Mouse (Mus musculus) ES-E14 (cell line): ENCODE measurements around the gene Pot1b. TPM values are rescaled to one million over a fixed set of nuclear protein-coding genes. Genes with fewer than 3 reads are reported as not detected.
A peak's percentile ranks its signal among the peaks of the same experiment; 100 is the strongest.

ENCODE experiments used
- DNase-seq: peaks from one replicate; pipeline ENCODE4 v3.0.0-alpha.2; 2013; ENCODE audit warnings: low read depth, low spot score
- H3K27ac ChIP-seq: 2 replicates; pipeline ENCODE4 v1.5.1; 2012; ENCODE audit warnings: low read depth, mild to moderate bottlenecking, low read length, moderate library complexity, mixed read lengths; ENCODE audit not compliant: poor library complexity, insufficient read depth, severe bottlenecking
- H3K36me3 ChIP-seq: 2 replicates; pipeline ENCODE4 v1.6.1; 2012; ENCODE audit warnings: mild to moderate bottlenecking, low read length, moderate library complexity, mixed read lengths; ENCODE audit not compliant: control insufficient read depth, poor library complexity, insufficient read depth, severe bottlenecking
- H3K4me1 ChIP-seq, 2 experiments: fragments of 150-350 bp in 1 of 2; sonication (generic) in 1 of 2; 2 replicates each; pipeline ENCODE4 v1.6.1; 2012; ENCODE audit warnings: low read length in 2 of 2, mild to moderate bottlenecking in 1 of 2, mixed read lengths in 1 of 2; ENCODE audit not compliant: control insufficient read depth in 2 of 2, insufficient read depth in 2 of 2, poor library complexity in 1 of 2
- H3K4me3 ChIP-seq, 2 experiments: fragments of 150-350 bp in 1 of 2; sonication (generic) in 1 of 2; 2 replicates each; pipeline ENCODE4 v1.5.1; 2012; ENCODE audit warnings: low read length in 2 of 2, low read depth in 1 of 2, mild to moderate bottlenecking in 1 of 2, mixed read lengths in 1 of 2; ENCODE audit not compliant: insufficient read depth in 1 of 2, poor library complexity in 1 of 2, severe bottlenecking in 1 of 2
- H3K9ac ChIP-seq: 2 replicates; pipeline ENCODE4 v1.6.1; 2012; ENCODE audit warnings: low read depth, mild to moderate bottlenecking, low read length, mixed read lengths; ENCODE audit not compliant: poor library complexity, insufficient read depth, severe bottlenecking
- H3K9me3 ChIP-seq: fragments of 150-350 bp; sonication (generic); 2 replicates; pipeline ENCODE4 v1.6.1; 2012; ENCODE audit warnings: low read depth, mild to moderate bottlenecking, low read length; ENCODE audit not compliant: control insufficient read depth, insufficient read depth
- CHD2 ChIP-seq: IDR thresholded peaks from 2 replicates; pipeline ENCODE4 v1.6.1; 2014; ENCODE audit warnings: mild to moderate bottlenecking, low read depth, low read length, inconsistent platforms
- HCFC1 ChIP-seq: IDR thresholded peaks from 2 replicates; pipeline ENCODE4 v1.6.1; 2012; ENCODE audit warnings: low read length, inconsistent platforms, borderline replicate concordance; ENCODE audit not compliant: insufficient read depth
- MAFK ChIP-seq: IDR thresholded peaks from 2 replicates; pipeline ENCODE4 v1.6.1; 2014; ENCODE audit warnings: mild to moderate bottlenecking, low read depth, low read length, inconsistent platforms; ENCODE audit not compliant: insufficient read depth
- ZC3H11A ChIP-seq: IDR thresholded peaks from 2 replicates; pipeline ENCODE4 v1.6.1; 2012; ENCODE audit warnings: low read depth, mild to moderate bottlenecking, inconsistent platforms, low read length, borderline replicate concordance
- ZNF384 ChIP-seq: IDR thresholded peaks from 2 replicates; pipeline ENCODE4 v1.6.1; 2012; ENCODE audit warnings: low read depth, low read length, inconsistent platforms
- in situ Hi-C, 2 experiments: fragments of 600-800 bp; cut with MboI; formaldehyde crosslinking; loops; one replicate each; pipeline ENCODE4 v1.15.1; 2025; ENCODE audit warnings: low sequenced_read_pairs in 2 of 2, inconsistent platforms in 1 of 2; ENCODE audit not compliant: unreplicated experiment in 2 of 2
- total RNA-seq: library from RNA; depleted of rRNA; stranded (reverse); fragments of 300-350 nt; gene quantifications from 2 replicates; pipeline ENCODE4 v1.2.3, GENCODE M21; 2012

Gene Pot1b
- total RNA-seq, 1 experiment, result 6.6 TPM

DNA sequence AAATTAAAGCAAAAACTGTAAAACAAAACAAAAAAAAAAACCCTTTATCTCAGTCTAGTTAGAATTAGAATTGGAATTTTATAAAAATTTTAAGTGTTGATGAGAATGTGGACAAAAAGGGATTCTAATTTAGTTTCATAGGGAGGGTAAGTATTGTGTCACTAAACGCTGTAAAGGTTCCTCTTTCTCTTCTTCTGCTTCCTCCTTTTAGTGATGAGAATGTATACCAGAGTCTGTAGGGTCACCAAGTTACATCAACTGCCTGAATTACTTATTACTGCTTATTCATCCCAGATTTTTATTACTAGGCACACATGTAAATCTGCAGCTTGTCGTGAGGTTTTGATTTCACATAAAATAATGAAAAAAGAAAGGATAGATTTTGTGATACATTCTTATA lies 13.8 kb upstream of the Pot1b start:
- TF ChIP-seq ZNF384 (no peak), CHD2 (no peak), ZC3H11A (no peak), MAFK (no peak), HCFC1 (no peak)
- Histone ChIP-seq H3K4me1 (no peaks in the 10 kb centered on the region), H3K4me3 (no peak overlapping the region), H3K36me3 (no peaks in the 10 kb centered on the region), H3K9ac (no peak overlapping the region), H3K27ac (no peak overlapping the region), H3K9me3 (no peaks in the 10 kb centered on the region)
- no peak for DNase-seq
- in situ Hi-C loops, result no loop called here

DNA sequence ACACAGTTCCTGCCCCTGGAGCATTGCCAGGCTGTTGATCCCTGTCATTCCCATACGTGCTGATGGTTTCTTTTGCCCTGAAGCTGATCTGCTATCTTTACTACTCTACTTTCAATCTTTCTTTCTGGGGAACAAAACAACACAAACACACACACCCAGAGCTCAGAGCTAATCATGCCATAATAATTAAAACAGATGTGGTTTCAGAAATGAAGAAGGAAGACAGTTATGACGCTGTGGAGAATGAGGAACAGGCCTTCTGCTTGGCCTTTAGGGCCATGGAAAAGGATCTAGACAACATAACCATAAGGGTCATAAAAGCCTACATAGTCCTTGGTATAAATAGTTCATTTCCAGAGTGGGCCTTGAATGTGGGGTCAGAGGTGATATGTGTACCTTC lies 9.8 kb upstream of the Pot1b start:
- TF ChIP-seq HCFC1 (no peak), CHD2 (no peak), MAFK (no peak), ZNF384 (no peak), ZC3H11A (no peak)
- Histone ChIP-seq H3K9ac (no peak overlapping the region), H3K9me3 (no peaks in the 10 kb centered on the region; the same call in 1 of the 2 replicates), H3K36me3 (no peaks in the 10 kb centered on the region), H3K27ac (no peak overlapping the region), H3K4me3 (no peak overlapping the region), H3K4me1 (no peaks in the 10 kb centered on the region)
- in situ Hi-C loops, result no loop called here
- DNase-seq, result no peak

DNA sequence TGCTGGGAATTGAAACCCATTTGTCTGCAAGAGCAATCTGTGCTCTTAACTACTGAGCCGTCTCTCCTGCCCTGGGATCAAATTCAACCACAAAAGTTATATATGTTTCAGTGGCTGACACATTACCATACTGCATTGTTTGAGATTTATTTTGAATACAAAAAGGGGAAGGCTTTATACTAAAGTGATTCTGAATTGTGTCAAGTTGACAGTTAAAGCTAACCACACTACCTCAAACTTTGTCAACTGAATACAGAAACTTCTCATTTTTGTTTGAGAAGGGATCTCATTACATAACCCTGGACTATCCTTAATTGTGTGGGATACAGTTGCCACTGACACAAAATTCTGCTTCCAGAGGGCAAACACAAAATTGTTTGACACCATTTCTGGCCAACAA lies 8.8 kb upstream of the Pot1b start:
- H3K36me3 ChIP-seq, result no peaks in the 10 kb centered on the region
- DNase-seq, result no peak
- H3K4me3 ChIP-seq, result no peak overlapping the region
- H3K9ac ChIP-seq, result no peak overlapping the region
- no peak overlapping the region for H3K27ac ChIP-seq
- H3K9me3 ChIP-seq, result no peaks in the 10 kb centered on the region; the same call in none of the 2 replicates
- in situ Hi-C loops, result no loop called here
- H3K4me1 ChIP-seq, result no peaks in the 10 kb centered on the region
- TF ChIP-seq ZNF384 (no peak), ZC3H11A (no peak), MAFK (no peak), HCFC1 (no peak), CHD2 (no peak)

DNA sequence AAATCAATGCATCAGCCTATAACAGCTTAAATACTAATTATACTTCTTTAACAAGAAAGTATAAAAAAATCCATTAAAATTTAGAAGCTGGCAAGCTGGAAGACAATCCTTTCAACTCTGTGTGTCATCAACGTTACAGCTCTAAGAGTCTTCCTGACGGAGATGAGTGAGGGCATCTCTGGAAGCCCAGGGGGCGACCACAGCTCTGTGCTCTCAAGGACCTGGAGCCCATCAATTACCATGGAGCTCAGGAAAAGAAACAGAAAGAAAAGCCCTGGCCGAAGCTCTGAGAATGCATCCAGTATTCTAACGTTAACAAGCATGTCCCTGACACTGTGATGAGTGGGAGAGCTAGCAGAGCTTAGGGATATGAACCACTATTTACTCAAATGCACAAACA lies 9.6 kb downstream of the Pot1b start:
- in situ Hi-C loops, result no loop called here
- no peak overlapping the region for H3K9ac ChIP-seq
- no peaks in the 10 kb centered on the region for H3K36me3 ChIP-seq
- TF ChIP-seq ZC3H11A, result no peak
- TF ChIP-seq HCFC1, result no peak
- TF ChIP-seq MAFK, result no peak
- no peak for TF ChIP-seq CHD2
- no peak for TF ChIP-seq ZNF384
- DNase-seq, result no peak
- no peaks in the 10 kb centered on the region for H3K9me3 ChIP-seq
- H3K4me1 ChIP-seq, result no peaks in the 10 kb centered on the region
- no peak overlapping the region for H3K27ac ChIP-seq
- no peak overlapping the region for H3K4me3 ChIP-seq

DNA sequence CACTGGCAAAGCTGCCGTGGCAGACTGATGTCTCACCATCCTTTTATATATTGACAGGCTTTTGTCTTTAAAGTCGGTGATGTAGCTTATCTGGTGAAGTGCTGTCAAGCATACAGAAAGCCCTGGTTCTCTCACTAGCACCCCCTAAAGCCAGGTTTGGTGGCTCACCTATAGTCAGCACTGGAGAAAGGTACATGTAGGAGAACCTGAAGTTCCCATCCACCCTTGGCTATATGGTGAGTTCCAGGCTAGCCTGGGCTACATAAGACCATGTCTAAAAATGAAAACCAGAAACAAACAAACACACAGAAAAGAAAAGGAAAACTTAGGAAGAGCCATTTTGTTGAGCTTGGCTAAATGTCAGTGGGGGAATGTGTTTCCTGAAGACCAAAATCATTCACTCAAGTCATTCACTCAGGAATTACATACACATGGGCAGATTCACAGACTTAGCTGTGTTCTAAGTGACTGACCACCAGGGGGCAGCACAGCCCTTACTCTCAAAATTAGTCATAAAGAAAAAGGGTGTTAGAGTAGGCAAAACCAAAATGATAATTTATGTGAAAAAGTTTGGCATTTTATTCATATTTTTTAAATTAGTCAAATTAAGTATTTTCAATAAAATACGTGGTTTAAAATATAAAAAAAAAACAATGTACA lies 10.1 kb downstream of the Pot1b start:
- Histone ChIP-seq H3K9me3 (no peaks in the 10 kb centered on the region), H3K27ac (no peak overlapping the region), H3K4me3 (no peak overlapping the region), H3K4me1 (no peaks in the 10 kb centered on the region), H3K9ac (no peak overlapping the region), H3K36me3 (0 out of 2 replicates have a peak, but pooled peaks cover 1% of the 10 kb centered on the region)
- TF ChIP-seq MAFK (no peak), ZC3H11A (peak; percentile 20; the same call in 1 of the 2 replicates)
- DNase-seq, result peak; percentile 70
- in situ Hi-C loops, result no loop called here
